Mouse (Mus musculus): ENCODE data around the gene Ddx58. TPM values are rescaled to one million over a fixed set of nuclear protein-coding genes. Genes with fewer than 3 reads are reported as not detected.
A peak's percentile ranks its signal among the peaks of the same experiment; 100 is the strongest.

Gene Ddx58
- polyA plus RNA-seq, 1 experiment: 1.4 TPM

DNA sequence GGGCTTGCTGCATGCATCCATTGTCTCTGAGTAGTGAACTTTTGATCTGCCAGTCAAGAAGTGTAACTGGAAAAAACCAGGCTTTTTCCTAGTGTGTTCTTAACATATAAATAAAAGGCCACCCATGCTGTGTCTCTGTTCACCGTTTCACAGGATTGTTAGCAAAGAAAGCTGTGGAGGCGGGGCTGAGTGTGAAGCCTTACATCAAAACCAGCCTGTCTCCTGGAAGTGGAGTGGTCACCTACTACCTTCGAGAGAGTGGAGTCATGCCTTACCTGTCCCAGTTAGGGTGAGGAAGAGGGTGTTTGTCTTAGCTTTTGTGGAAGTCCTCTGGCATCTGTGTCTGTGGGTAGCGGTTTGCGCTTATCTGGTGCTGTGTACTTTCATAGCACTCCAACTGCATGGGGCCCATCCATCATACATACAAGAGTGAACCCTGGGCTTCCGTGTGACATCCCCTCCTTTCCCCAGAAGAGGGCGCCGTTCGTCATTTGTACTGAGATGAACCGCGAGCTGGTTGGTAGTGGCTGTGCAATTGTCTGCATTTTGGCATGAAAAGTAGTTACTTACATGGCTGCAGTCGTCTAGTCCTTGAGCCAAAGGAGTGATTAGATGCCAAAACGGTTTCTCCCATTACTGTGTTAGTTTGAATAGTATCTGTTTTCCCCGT lies 56.8 kb downstream of the Ddx58 start:
- H3K36me3 ChIP-seq (ENCODE audit: control insufficient read depth, insufficient read depth): peaks cover 67% of the 10 kb centered on the region
- no peaks in the 10 kb centered on the region for H3K79me2 ChIP-seq (ENCODE audit: control insufficient read depth, insufficient read depth)
- H3ac ChIP-seq (ENCODE audit: control insufficient read depth, insufficient read length, low read depth): no peak overlapping the region
- no peaks in the 10 kb centered on the region for H3K79me3 ChIP-seq (ENCODE audit: low read depth)
- H3K4me3 ChIP-seq (ENCODE audit: insufficient read depth, poor library complexity, severe bottlenecking): no peak overlapping the region
- no peaks in the 10 kb centered on the region for H3K27me3 ChIP-seq (ENCODE audit: control insufficient read depth, insufficient read depth, insufficient read length)
- TF ChIP-seq FOSL1 (IDR thresholded peaks at IDR 0.05; ENCODE audit: insufficient read depth, low read length, poor library complexity, severe bottlenecking) (no peak), CTCF (IDR thresholded peaks at IDR 0.05; ENCODE audit: control insufficient read depth, insufficient read depth, insufficient read length) (peak; percentile 34)

DNA sequence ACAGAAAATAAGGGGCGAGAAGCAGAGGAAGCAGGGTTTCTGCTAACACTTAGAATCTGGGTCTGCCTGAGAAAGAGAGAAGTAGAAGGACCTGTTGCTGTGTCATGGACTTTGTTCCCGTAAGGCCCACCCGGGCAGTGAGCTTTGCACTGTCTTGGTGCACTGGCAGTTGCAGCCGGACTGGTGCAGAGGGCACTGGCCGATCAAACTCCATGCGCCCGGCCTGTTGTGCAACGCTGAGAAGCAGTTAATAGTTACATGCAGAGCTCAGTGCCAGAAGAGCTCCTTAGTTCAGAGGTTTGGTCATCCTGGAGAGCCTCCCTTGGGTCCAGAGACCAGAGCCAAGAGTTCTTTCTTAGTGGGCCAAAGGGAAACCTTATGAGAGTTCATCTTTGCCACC lies 57.9 kb downstream of the Ddx58 start:
- H3K4me3 ChIP-seq (ENCODE audit: insufficient read depth, poor library complexity, severe bottlenecking): no peak overlapping the region
- no peaks in the 10 kb centered on the region for H3K27me3 ChIP-seq (ENCODE audit: control insufficient read depth, insufficient read depth, insufficient read length)
- H3K36me3 ChIP-seq (ENCODE audit: control insufficient read depth, insufficient read depth): peaks cover 62% of the 10 kb centered on the region
- TF ChIP-seq USF1 (IDR thresholded peaks at IDR 0.05; ENCODE audit: low read depth) (no peak), CEBPB (IDR thresholded peaks at IDR 0.05; ENCODE audit: low read depth) (no peak), MYOD1 (IDR thresholded peaks at IDR 0.05; ENCODE audit: control insufficient read depth, insufficient read length, low read depth) (no peak), CTCF (IDR thresholded peaks at IDR 0.05; ENCODE audit: control insufficient read depth, insufficient read depth, insufficient read length) (no peak), MYOG (IDR thresholded peaks at IDR 0.05; ENCODE audit: control insufficient read depth, extremely low read depth, insufficient read length) (no peak), MAX (IDR thresholded peaks at IDR 0.05) (no peak), FOSL1 (IDR thresholded peaks at IDR 0.05; ENCODE audit: insufficient read depth, low read length, poor library complexity, severe bottlenecking) (no peak)
- H3ac ChIP-seq (ENCODE audit: control insufficient read depth, insufficient read length, low read depth): no peak overlapping the region
- no peaks in the 10 kb centered on the region for H3K79me3 ChIP-seq (ENCODE audit: low read depth)
- no peaks in the 10 kb centered on the region for H3K79me2 ChIP-seq (ENCODE audit: control insufficient read depth, insufficient read depth)

DNA sequence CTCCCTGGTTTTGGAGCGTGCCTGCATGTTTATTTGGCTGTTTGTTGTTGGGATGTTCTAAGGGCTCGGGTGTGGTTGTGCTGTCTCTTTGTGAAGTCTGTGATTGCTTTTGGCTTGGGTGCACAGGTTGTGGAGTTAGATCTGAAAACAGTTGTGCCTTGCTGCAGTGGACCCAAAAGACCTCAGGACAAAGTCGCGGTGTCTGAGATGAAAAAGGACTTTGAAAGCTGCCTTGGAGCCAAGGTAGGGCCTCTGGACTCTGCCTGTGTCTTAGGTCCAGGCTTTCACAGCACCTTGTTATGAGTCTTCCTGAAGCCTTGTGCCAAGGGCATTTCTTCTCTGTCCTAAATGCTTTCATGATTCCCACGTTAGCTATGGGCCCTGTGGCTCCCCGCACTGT lies 59.6 kb downstream of the Ddx58 start:
- Histone ChIP-seq H3K4me3 (ENCODE audit: insufficient read depth, poor library complexity, severe bottlenecking) (no peak overlapping the region), H3ac (ENCODE audit: control insufficient read depth, insufficient read length, low read depth) (no peak overlapping the region), H3K27me3 (ENCODE audit: control insufficient read depth, insufficient read depth, insufficient read length) (no peaks in the 10 kb centered on the region), H3K36me3 (ENCODE audit: control insufficient read depth, insufficient read depth) (peaks cover 52% of the 10 kb centered on the region), H3K79me3 (ENCODE audit: low read depth) (no peaks in the 10 kb centered on the region), H3K79me2 (ENCODE audit: control insufficient read depth, insufficient read depth) (no peaks in the 10 kb centered on the region)
- TF ChIP-seq FOSL1 (IDR thresholded peaks at IDR 0.05; ENCODE audit: insufficient read depth, low read length, poor library complexity, severe bottlenecking): no peak
- TF ChIP-seq MAX (IDR thresholded peaks at IDR 0.05): no peak
- TF ChIP-seq MYOD1 (IDR thresholded peaks at IDR 0.05; ENCODE audit: control insufficient read depth, insufficient read length, low read depth): no peak

DNA sequence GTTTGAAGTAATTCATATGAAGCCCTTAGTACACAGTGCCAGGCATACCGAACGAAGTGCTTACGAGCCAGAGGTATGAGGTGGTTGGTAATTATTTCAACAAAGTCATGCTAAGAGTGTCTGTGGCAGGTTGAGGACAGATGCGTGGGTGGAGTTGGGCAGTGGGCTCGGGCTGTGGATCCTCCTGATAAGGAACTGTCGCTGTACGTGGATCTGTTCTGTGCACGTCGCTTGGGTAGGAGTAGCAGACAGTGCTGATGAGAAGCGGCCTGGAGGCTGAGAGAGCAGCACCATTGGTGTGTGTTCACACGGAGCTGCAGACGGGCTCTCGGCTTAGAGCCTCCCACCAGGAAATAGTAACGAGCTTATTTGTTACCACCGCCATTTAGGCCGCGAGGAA lies 61.0 kb downstream of the Ddx58 start:
- H3K79me3 ChIP-seq (ENCODE audit: low read depth): no peaks in the 10 kb centered on the region
- peaks cover 47% of the 10 kb centered on the region for H3K36me3 ChIP-seq (ENCODE audit: control insufficient read depth, insufficient read depth)
- TF ChIP-seq MAX (IDR thresholded peaks at IDR 0.05) (no peak), FOSL1 (IDR thresholded peaks at IDR 0.05; ENCODE audit: insufficient read depth, low read length, poor library complexity, severe bottlenecking) (no peak), CEBPB (IDR thresholded peaks at IDR 0.05; ENCODE audit: low read depth) (no peak)
- no peaks in the 10 kb centered on the region for H3K27me3 ChIP-seq (ENCODE audit: control insufficient read depth, insufficient read depth, insufficient read length)
- no peaks in the 10 kb centered on the region for H3K79me2 ChIP-seq (ENCODE audit: control insufficient read depth, insufficient read depth)
- H3K4me3 ChIP-seq (ENCODE audit: insufficient read depth, poor library complexity, severe bottlenecking): no peak overlapping the region
- H3ac ChIP-seq (ENCODE audit: control insufficient read depth, insufficient read length, low read depth): no peak overlapping the region

DNA sequence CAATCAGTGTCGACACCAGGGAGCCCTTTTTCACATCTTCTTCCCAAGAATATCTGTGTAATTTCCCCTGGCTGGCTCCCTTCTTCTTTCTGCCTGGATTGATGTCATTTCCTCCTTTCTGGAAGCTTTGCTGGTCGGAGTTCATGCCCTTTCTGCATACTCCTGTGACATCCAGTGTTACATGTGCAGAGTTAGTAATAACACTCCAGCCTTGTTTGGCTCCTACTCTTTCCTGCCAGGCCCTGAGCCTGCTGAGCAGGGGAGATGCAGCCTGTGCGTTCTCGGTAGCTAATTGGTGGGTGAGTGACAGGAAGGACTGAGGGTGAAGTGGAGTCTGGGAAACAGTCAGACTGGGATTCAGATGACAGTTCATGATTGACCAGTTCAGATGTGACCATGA lies 65.3 kb downstream of the Ddx58 start:
- H3K79me2 ChIP-seq (ENCODE audit: control insufficient read depth, insufficient read depth): no peaks in the 10 kb centered on the region

DNA sequence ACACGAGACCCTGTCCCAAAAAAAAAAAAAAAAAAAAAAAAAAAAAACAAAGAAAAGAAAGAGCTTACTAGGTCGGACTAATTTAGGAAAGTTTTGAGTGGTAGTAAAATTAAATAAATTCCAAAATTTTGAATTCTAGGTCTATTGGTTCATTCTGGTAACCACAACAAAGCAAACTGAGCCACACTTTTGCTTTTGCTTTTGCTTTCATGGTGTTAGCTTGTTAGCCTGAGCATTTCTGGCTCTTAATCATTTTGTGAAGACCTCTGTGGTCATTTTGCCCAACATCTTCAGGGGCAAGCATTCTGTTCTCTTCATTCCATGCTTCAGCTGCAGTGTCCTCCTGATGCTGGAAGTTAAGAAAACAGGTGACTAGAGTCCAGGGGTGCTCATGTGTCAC lies 67.3 kb downstream of the Ddx58 start:
- peaks cover 32% of the 10 kb centered on the region for H3K36me3 ChIP-seq (ENCODE audit: control insufficient read depth, insufficient read depth)
- no peak overlapping the region for H3ac ChIP-seq (ENCODE audit: control insufficient read depth, insufficient read length, low read depth)
- H3K27me3 ChIP-seq (ENCODE audit: control insufficient read depth, insufficient read depth, insufficient read length): no peaks in the 10 kb centered on the region
- H3K79me3 ChIP-seq (ENCODE audit: low read depth): no peaks in the 10 kb centered on the region
- no peak overlapping the region for H3K4me3 ChIP-seq (ENCODE audit: insufficient read depth, poor library complexity, severe bottlenecking)
- no peak for TF ChIP-seq CTCF (IDR thresholded peaks at IDR 0.05; ENCODE audit: control insufficient read depth, insufficient read depth, insufficient read length)
- TF ChIP-seq MYOD1 (IDR thresholded peaks at IDR 0.05; ENCODE audit: control insufficient read depth, insufficient read length, low read depth): no peak
- H3K79me2 ChIP-seq (ENCODE audit: control insufficient read depth, insufficient read depth): no peaks in the 10 kb centered on the region

More for the DNA sequence above, 65.3 kb downstream of the Ddx58 start:
- no peaks in the 10 kb centered on the region for H3K79me3 ChIP-seq (ENCODE audit: low read depth)
- no peak for TF ChIP-seq USF1 (IDR thresholded peaks at IDR 0.05; ENCODE audit: low read depth)
- TF ChIP-seq MYOD1 (IDR thresholded peaks at IDR 0.05; ENCODE audit: control insufficient read depth, insufficient read length, low read depth): no peak
- TF ChIP-seq CEBPB (IDR thresholded peaks at IDR 0.05; ENCODE audit: low read depth): no peak
- no peak for TF ChIP-seq CTCF (IDR thresholded peaks at IDR 0.05; ENCODE audit: control insufficient read depth, insufficient read depth, insufficient read length)
- no peak overlapping the region for H3K4me3 ChIP-seq (ENCODE audit: insufficient read depth, poor library complexity, severe bottlenecking)
- H3ac ChIP-seq (ENCODE audit: control insufficient read depth, insufficient read length, low read depth): no peak overlapping the region
- no peaks in the 10 kb centered on the region for H3K27me3 ChIP-seq (ENCODE audit: control insufficient read depth, insufficient read depth, insufficient read length)
- H3K36me3 ChIP-seq (ENCODE audit: control insufficient read depth, insufficient read depth): peaks cover 30% of the 10 kb centered on the region
